Mouse (Mus musculus) forebrain, postnatal 0 days (tissue): ENCODE data around the gene Kras. TPM values are rescaled to one million over a fixed set of nuclear protein-coding genes. Genes with fewer than 3 reads are reported as not detected.

Experiments used
- ATAC-seq: fragments of 200-750 bp; cut with Nextera tagmentation; 2 replicates; pipeline ENCODE4 v1.8.0; 2017; ENCODE audit warnings: mild to moderate bottlenecking, moderate library complexity
- DNase-seq: peaks from one replicate; pipeline ENCODE4 v3.0.0-alpha.2; 2015
- H3K27ac ChIP-seq: fragments of 300-500 bp; sonication (generic); 2 replicates; pipeline ENCODE4 v1.5.1; 2014; ENCODE audit warnings: low read depth, mild to moderate bottlenecking, antibody characterized with exemption, low read length, moderate library complexity, mixed read lengths
- H3K27me3 ChIP-seq: fragments of 300-500 bp; sonication (generic); 2 replicates; pipeline ENCODE4 v1.6.1; 2014; ENCODE audit warnings: mild to moderate bottlenecking, low read length, mixed read lengths; ENCODE audit not compliant: insufficient read depth
- H3K36me3 ChIP-seq: fragments of 300-500 bp; sonication (generic); 2 replicates; pipeline ENCODE4 v1.6.1; 2014; ENCODE audit warnings: mild to moderate bottlenecking, moderate library complexity; ENCODE audit not compliant: insufficient read depth
- H3K4me1 ChIP-seq: fragments of 300-500 bp; sonication (generic); 2 replicates; pipeline ENCODE4 v1.6.1; 2014; ENCODE audit warnings: antibody characterized with exemption; ENCODE audit not compliant: insufficient read depth
- H3K4me2 ChIP-seq: fragments of 300-500 bp; sonication (generic); 2 replicates; pipeline ENCODE4 v1.6.1; 2014; ENCODE audit warnings: low read depth, mild to moderate bottlenecking, moderate library complexity
- H3K4me3 ChIP-seq: fragments of 300-500 bp; sonication (generic); 2 replicates; pipeline ENCODE4 v1.5.1; 2014; ENCODE audit warnings: low read depth, low read length, mixed read lengths
- H3K9ac ChIP-seq: fragments of 300-500 bp; sonication (generic); 2 replicates; pipeline ENCODE4 v1.6.1; 2014; ENCODE audit warnings: mild to moderate bottlenecking
- H3K9me3 ChIP-seq: fragments of 300-500 bp; sonication (generic); 2 replicates; pipeline ENCODE4 v1.6.1; 2016; ENCODE audit warnings: low read length
- CTCF ChIP-seq: sonication (generic); IDR thresholded peaks from 2 replicates; pipeline ENCODE4 v1.5.1; 2016; ENCODE audit warnings: antibody characterized with exemption, control low read depth, low read depth
- WGBS: fragments of 180-500 bp; shearing (Covaris S2); extraction: QIAGEN DNeasy Blood & Tissue Kit; methylation state at CpG from one replicate; pipeline ENCODE4 v1.1.7; 2014; 5-methylcytosine and 5-hydroxymethylcytosine counted together
- polyA plus RNA-seq: library from polyadenylated mRNA; unstranded; fragments of >200 nt; fragmentation: Nextera tagmentation; extraction: Ambion mirVana; gene quantifications from 2 replicates; pipeline ENCODE4 v1.2.1, GENCODE M21; 2015
- total RNA-seq: library from RNA; depleted of rRNA; stranded (reverse); fragments of >200 nt; gene quantifications from 2 replicates; pipeline ENCODE4 v1.2.3, GENCODE M21; 2014

The Kras gene
- total and polyA plus RNA-seq, 2 experiments from 2014 or later = 47.6 to 92.1 TPM

GRCm38 (mm10) chr6:145187093-145188088 is 62.6 kb downstream of the Kras start:
- peak; percentile 16; the same call in 1 of the 2 replicates for TF ChIP-seq CTCF
- Histone ChIP-seq H3K27ac (peak overlapping the region; percentile 66), H3K9ac (peak overlapping the region; percentile 45; the same call in 1 of the 2 replicates), H3K9me3 (no peaks in the 10 kb centered on the region), H3K4me1 (no peaks in the 10 kb centered on the region), H3K36me3 (no peaks in the 10 kb centered on the region), H3K27me3 (no peaks in the 10 kb centered on the region), H3K4me3 (peak overlapping the region; percentile 22), H3K4me2 (peak overlapping the region; percentile 38)
- WGBS = 61% methylated on average over 27 of the region's 27 CpGs
- peak; percentile 73 for DNase-seq
- peak; percentile 92 for ATAC-seq

DNA sequence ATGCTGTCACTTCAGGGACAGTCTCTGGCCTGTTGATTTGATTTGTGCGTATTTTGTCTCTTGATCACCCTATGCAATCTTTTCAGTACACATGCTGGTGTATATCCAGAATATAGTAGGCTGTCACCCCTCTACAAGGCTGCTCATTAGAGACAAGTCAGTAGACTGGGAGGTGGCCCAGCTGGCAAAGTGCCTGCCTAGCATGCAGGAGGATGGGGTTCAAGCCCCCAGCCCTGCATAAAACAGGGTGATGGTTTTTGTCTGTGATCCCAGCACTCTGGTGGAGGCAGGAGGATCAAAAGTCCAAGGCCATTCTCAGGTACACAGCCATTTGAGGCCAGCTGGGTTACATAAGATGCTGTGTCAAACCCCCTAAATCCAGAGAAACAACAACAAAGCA is 63.9 kb downstream of the Kras start:
- 0 out of 2 replicates have a peak overlapping the region, but pooled peaks have one; percentile 4 for H3K9ac ChIP-seq
- 70% methylated on average over 1 of the region's 1 CpGs for WGBS
- H3K4me1 ChIP-seq = no peaks in the 10 kb centered on the region
- DNase-seq (no peak), ATAC-seq (no peak)
- TF ChIP-seq CTCF = no peak
- no peak overlapping the region for H3K27ac ChIP-seq
- no peaks in the 10 kb centered on the region for H3K9me3 ChIP-seq
- no peaks in the 10 kb centered on the region for H3K36me3 ChIP-seq
- no peaks in the 10 kb centered on the region for H3K27me3 ChIP-seq
- H3K4me3 ChIP-seq = no peak overlapping the region
- no peak overlapping the region for H3K4me2 ChIP-seq

- H3K4me3 ChIP-seq = no peak overlapping the region
- no peaks in the 10 kb centered on the region for H3K27me3 ChIP-seq
- no peak overlapping the region for H3K9ac ChIP-seq
- no peak overlapping the region for H3K27ac ChIP-seq
- TF ChIP-seq CTCF = no peak
- H3K4me2 ChIP-seq = no peak overlapping the region
- H3K9me3 ChIP-seq = no peaks in the 10 kb centered on the region
- ATAC-seq (no peak), DNase-seq (no peak)
- no peaks in the 10 kb centered on the region for H3K4me1 ChIP-seq
- H3K36me3 ChIP-seq = no peaks in the 10 kb centered on the region
- WGBS = 76% methylated on average over 8 of the region's 8 CpGs
Observed at GRCm38 (mm10) chr6:145182044-145182443, 68.0 kb downstream of the Kras start.

GRCm38 (mm10) chr6:145179665-145180064 is 70.4 kb downstream of the Kras start:
- H3K9me3 ChIP-seq = no peaks in the 10 kb centered on the region
- no peak overlapping the region for H3K27ac ChIP-seq
- H3K4me1 ChIP-seq = no peaks in the 10 kb centered on the region
- H3K4me3 ChIP-seq = no peak overlapping the region
- H3K4me2 ChIP-seq = no peak overlapping the region
- no peak overlapping the region for H3K9ac ChIP-seq
- H3K27me3 ChIP-seq = peaks cover 8% of the 10 kb centered on the region; the same call in 1 of the 2 replicates
- TF ChIP-seq CTCF = peak; percentile 70
- ATAC-seq (no peak; the same call in 1 of the 2 replicates), DNase-seq (peak; percentile 45)
- H3K36me3 ChIP-seq = no peaks in the 10 kb centered on the region
- 27% methylated on average over 6 of the region's 6 CpGs for WGBS

DNA sequence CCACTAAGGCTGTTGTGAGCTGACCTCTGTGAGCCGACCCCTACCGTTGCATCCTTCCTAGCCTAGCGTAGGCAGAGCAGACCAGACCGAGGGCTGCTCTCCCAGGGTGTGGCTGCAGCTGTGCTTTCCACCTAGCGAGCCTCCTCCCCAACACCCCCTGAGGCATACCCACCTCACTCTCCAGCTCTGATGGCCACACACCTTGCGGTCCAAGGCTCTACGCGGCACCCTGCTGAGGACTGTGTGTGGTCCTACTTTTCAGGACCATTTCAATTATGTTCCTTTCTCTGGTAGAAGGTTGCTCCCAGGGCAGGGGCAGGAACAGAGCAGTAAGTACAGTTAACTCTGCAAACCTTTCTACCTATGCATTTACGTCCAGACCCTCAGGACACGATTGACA is 73.6 kb downstream of the Kras start:
- no peak overlapping the region for H3K4me3 ChIP-seq
- no peaks in the 10 kb centered on the region for H3K4me1 ChIP-seq
- 48% methylated on average over 10 of the region's 10 CpGs for WGBS
- no peak overlapping the region for H3K27ac ChIP-seq
- H3K36me3 ChIP-seq = no peaks in the 10 kb centered on the region
- no peak overlapping the region for H3K4me2 ChIP-seq
- peaks cover 8% of the 10 kb centered on the region; the same call in 1 of the 2 replicates for H3K27me3 ChIP-seq
- no peak for ATAC-seq
- TF ChIP-seq CTCF = no peak
- DNase-seq = no peak
- no peak overlapping the region for H3K9ac ChIP-seq
- no peaks in the 10 kb centered on the region for H3K9me3 ChIP-seq

GRCm38 (mm10) chr6:145175571-145175981 is 74.5 kb downstream of the Kras start:
- DNase-seq = no peak
- TF ChIP-seq CTCF = no peak
- H3K4me1 ChIP-seq = no peaks in the 10 kb centered on the region
- H3K36me3 ChIP-seq = no peaks in the 10 kb centered on the region
- WGBS = 41% methylated on average over 9 of the region's 9 CpGs
- no peaks in the 10 kb centered on the region for H3K9me3 ChIP-seq
- H3K4me2 ChIP-seq = no peak overlapping the region
- no peak overlapping the region for H3K4me3 ChIP-seq
- H3K27ac ChIP-seq = no peak overlapping the region
- H3K27me3 ChIP-seq = peaks cover 8% of the 10 kb centered on the region; the same call in 1 of the 2 replicates
- H3K9ac ChIP-seq = no peak overlapping the region
- no peak for ATAC-seq

DNA sequence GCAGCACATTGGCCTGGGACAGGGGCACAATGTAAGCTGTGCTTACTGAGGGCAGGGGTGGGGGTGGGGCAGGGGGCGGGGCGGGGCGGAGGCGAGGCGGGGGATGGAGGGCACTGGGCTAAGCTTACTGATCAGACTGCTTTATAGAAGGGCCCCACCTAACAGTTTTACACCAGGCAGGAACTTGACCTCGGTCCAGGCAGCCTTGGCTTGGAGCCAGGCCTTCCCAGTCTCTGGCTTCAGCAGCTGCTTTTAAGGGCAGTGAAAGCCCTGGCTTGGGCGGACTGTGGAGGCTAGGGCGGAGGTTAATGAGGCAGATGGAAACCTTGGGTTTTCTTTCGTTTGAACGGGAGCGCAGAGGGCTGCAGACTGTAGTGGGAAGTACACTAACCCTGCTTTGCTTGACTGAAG is 76.3 kb downstream of the Kras start:
- ATAC-seq = peak; percentile 55; the same call in 1 of the 2 replicates
- DNase-seq = peak; percentile 39
- no peak overlapping the region for H3K27ac ChIP-seq
- no peaks in the 10 kb centered on the region for H3K4me1 ChIP-seq
- no peak for TF ChIP-seq CTCF
- no peaks in the 10 kb centered on the region for H3K36me3 ChIP-seq
- peaks cover 8% of the 10 kb centered on the region; the same call in 1 of the 2 replicates for H3K27me3 ChIP-seq
- no peaks in the 10 kb centered on the region for H3K9me3 ChIP-seq
- no peak overlapping the region for H3K4me2 ChIP-seq
- H3K9ac ChIP-seq = no peak overlapping the region
- no peak overlapping the region for H3K4me3 ChIP-seq
- 3% methylated on average over 11 of the region's 11 CpGs for WGBS
